Mouse (Mus musculus) liver, embryonic 16.5 days (tissue): Measurements from ENCODE around the gene Tnn. TPM values are rescaled to one million over a fixed set of nuclear protein-coding genes. Genes with fewer than 3 reads are reported as not detected.
A peak's percentile ranks its signal among the peaks of the same experiment; 100 is the strongest.

Experiments used
- ATAC-seq: fragments of 200-750 bp; cut with Nextera tagmentation; 2 replicates; pipeline ENCODE4 v1.8.0; 2017; ENCODE audit warnings: low read depth, mild to moderate bottlenecking, moderate number of reproducible peaks, moderate library complexity
- H3K27ac ChIP-seq: fragments of 300-500 bp; sonication (generic); 2 replicates; pipeline ENCODE4 v1.5.1; 2014; ENCODE audit warnings: mild to moderate bottlenecking, low read length
- H3K27me3 ChIP-seq: fragments of 300-500 bp; sonication (generic); 2 replicates; pipeline ENCODE4 v1.6.1; 2014; ENCODE audit warnings: low read depth, low read length, mixed read lengths; ENCODE audit not compliant: control insufficient read depth, insufficient read depth
- H3K36me3 ChIP-seq: fragments of 300-500 bp; sonication (generic); 2 replicates; pipeline ENCODE4 v1.6.1; 2014; ENCODE audit warnings: mild to moderate bottlenecking; ENCODE audit not compliant: control insufficient read depth, insufficient read depth
- H3K4me1 ChIP-seq: fragments of 300-500 bp; sonication (generic); 2 replicates; pipeline ENCODE4 v1.6.1; 2014; ENCODE audit warnings: low read depth, low read length, mixed read lengths; ENCODE audit not compliant: control insufficient read depth
- H3K4me2 ChIP-seq: fragments of 300-500 bp; sonication (generic); 2 replicates; pipeline ENCODE4 v1.6.1; 2014; ENCODE audit warnings: low read depth, low read length, mixed read lengths
- H3K4me3 ChIP-seq: fragments of 300-500 bp; sonication (generic); 2 replicates; pipeline ENCODE4 v1.5.1; 2014; ENCODE audit warnings: low read depth, mild to moderate bottlenecking, low read length
- H3K9ac ChIP-seq: fragments of 300-500 bp; sonication (generic); 2 replicates; pipeline ENCODE4 v1.6.1; 2014; ENCODE audit warnings: low read depth, low read length
- H3K9me3 ChIP-seq: fragments of 300-500 bp; sonication (generic); replicated peaks from 2 replicates; pipeline ENCODE4 v1.6.1; 2016; ENCODE audit warnings: low read length; ENCODE audit not compliant: control insufficient read depth
- WGBS: fragments of 180-500 bp; shearing (Covaris S2); extraction: QIAGEN DNeasy Blood & Tissue Kit; methylation state at CpG from one replicate; pipeline ENCODE4 v1.1.7; 2014; ENCODE audit not compliant: insufficient replicate concordance; 5-methylcytosine and 5-hydroxymethylcytosine counted together
- polyA plus RNA-seq: library from polyadenylated mRNA; unstranded; fragments of >200 nt; fragmentation: Nextera tagmentation; extraction: Ambion mirVana; gene quantifications from 2 replicates; pipeline ENCODE4 v1.2.1, GENCODE M21; 2015

Gene Tnn
- polyA plus RNA-seq, 1 experiment from 2014 or later, result 0.05 TPM

- H3K9me3 ChIP-seq, result no peaks in the 10 kb centered on the region
- 75% methylated on average over 7 of the region's 7 CpGs for WGBS
- H3K4me3 ChIP-seq, result no peak overlapping the region
- no peak for ATAC-seq
- H3K27ac ChIP-seq, result no peak overlapping the region
- no peaks in the 10 kb centered on the region for H3K36me3 ChIP-seq
- H3K27me3 ChIP-seq, result no peaks in the 10 kb centered on the region
- H3K4me1 ChIP-seq, result peaks cover 20% of the 10 kb centered on the region
- no peak overlapping the region for H3K4me2 ChIP-seq
- H3K9ac ChIP-seq, result no peak overlapping the region
These were observed 111.0 kb downstream of the Tnn start for GRCm38 (mm10) chr1:160042351-160042750.

- 82% methylated on average over 7 of the region's 7 CpGs for WGBS
- Histone ChIP-seq H3K4me3 (no peak overlapping the region), H3K4me2 (no peak overlapping the region), H3K9me3 (no peaks in the 10 kb centered on the region), H3K4me1 (peaks cover 15% of the 10 kb centered on the region), H3K9ac (no peak overlapping the region), H3K27me3 (no peaks in the 10 kb centered on the region), H3K27ac (no peak overlapping the region), H3K36me3 (no peaks in the 10 kb centered on the region)
- ATAC-seq, result no peak
These were observed 112.1 kb downstream of the Tnn start for GRCm38 (mm10) chr1:160041264-160041775.

- Histone ChIP-seq H3K9ac (no peak overlapping the region), H3K9me3 (no peaks in the 10 kb centered on the region), H3K27me3 (no peaks in the 10 kb centered on the region), H3K27ac (no peak overlapping the region), H3K36me3 (no peaks in the 10 kb centered on the region), H3K4me1 (peaks cover 9% of the 10 kb centered on the region), H3K4me3 (no peak overlapping the region), H3K4me2 (no peak overlapping the region)
- WGBS, result 56% methylated on average over 7 of the region's 7 CpGs
- no peak for ATAC-seq
These were observed 113.3 kb downstream of the Tnn start for GRCm38 (mm10) chr1:160039951-160040645.

- no peaks in the 10 kb centered on the region for H3K36me3 ChIP-seq
- no peak overlapping the region for H3K4me3 ChIP-seq
- H3K4me2 ChIP-seq, result no peak overlapping the region
- H3K27me3 ChIP-seq, result no peaks in the 10 kb centered on the region
- no peak overlapping the region for H3K9ac ChIP-seq
- no peaks in the 10 kb centered on the region for H3K9me3 ChIP-seq
- 56% methylated on average over 5 of the region's 5 CpGs for WGBS
- H3K4me1 ChIP-seq, result no peaks in the 10 kb centered on the region
- peak; percentile 61; the same call in 1 of the 2 replicates for ATAC-seq
- H3K27ac ChIP-seq, result no peak overlapping the region
These were observed 116.3 kb downstream of the Tnn start for GRCm38 (mm10) chr1:160036996-160037521.

- WGBS, result 54% methylated on average over 3 of the region's 3 CpGs
- no peaks in the 10 kb centered on the region for H3K36me3 ChIP-seq
- H3K27me3 ChIP-seq, result no peaks in the 10 kb centered on the region
- no peaks in the 10 kb centered on the region for H3K9me3 ChIP-seq
- ATAC-seq, result no peak
- no peak overlapping the region for H3K9ac ChIP-seq
- H3K4me3 ChIP-seq, result no peak overlapping the region
- no peak overlapping the region for H3K27ac ChIP-seq
- H3K4me2 ChIP-seq, result no peak overlapping the region
- H3K4me1 ChIP-seq, result no peaks in the 10 kb centered on the region
These were observed 117.8 kb downstream of the Tnn start for GRCm38 (mm10) chr1:160035561-160035960.

Other genes starting within 250 kb of the Tnn start
- 23.8 and 26.8 TPM in 2 replicates for gene 4930523C07Rik, start 109.2 kb downstream of the Tnn start, polyA plus RNA-seq
- 152 and 164 TPM in 2 replicates for gene Mrps14, start 41.6 kb upstream of the Tnn start, polyA plus RNA-seq
- 87.0 and 94.7 TPM in 2 replicates for gene Cacybp, start 59.3 kb upstream of the Tnn start, polyA plus RNA-seq